Mouse (Mus musculus): ENCODE measurements around the gene Col4a6.
A peak's percentile ranks its signal among the peaks of the same experiment; 100 is the strongest.

Col4a6 gene

DNA sequence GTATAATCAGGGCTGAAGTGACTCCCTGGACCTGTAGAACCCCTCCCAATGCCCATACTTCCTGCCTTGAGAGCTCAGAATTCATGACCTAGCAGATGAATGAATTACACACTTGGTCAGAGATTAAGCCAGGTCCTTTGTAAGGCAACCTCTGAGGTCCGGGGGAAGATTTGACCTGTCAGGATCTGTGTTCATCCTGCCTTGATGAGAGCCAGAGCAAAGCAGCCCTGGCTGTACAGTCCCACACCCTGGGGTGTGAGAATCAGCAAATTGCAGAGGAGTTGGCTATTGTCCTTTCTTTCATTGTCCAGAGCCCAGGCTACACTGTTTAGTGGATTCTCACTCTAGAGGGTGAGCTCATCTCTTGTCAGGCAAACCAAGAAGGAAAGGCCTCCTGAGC lies 207.9 kb downstream of the Col4a6 start:
- no peak for DNase-seq (ENCODE audit: low read depth, low spot score)

DNA sequence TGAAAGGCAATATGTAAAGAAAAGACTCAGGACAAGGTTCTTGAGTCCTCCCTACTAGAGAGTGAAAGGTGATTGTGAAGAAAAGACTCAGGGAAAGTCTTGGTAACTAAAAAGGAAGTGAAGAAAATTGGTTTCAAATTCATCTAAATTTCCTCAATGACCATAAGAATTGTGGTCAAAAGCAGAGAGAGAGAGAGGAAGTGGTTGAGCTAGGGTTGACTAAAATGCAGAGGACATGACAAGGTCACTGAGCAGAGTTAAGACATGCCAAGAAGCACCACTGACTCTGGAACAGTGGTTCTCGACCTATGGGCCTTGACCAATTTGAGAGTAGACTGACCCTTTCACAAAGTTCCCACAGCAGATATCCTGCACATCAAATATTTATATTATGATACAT lies 224.2 kb downstream of the Col4a6 start:
- no peak for DNase-seq (ENCODE audit: low read depth, low spot score)

DNA sequence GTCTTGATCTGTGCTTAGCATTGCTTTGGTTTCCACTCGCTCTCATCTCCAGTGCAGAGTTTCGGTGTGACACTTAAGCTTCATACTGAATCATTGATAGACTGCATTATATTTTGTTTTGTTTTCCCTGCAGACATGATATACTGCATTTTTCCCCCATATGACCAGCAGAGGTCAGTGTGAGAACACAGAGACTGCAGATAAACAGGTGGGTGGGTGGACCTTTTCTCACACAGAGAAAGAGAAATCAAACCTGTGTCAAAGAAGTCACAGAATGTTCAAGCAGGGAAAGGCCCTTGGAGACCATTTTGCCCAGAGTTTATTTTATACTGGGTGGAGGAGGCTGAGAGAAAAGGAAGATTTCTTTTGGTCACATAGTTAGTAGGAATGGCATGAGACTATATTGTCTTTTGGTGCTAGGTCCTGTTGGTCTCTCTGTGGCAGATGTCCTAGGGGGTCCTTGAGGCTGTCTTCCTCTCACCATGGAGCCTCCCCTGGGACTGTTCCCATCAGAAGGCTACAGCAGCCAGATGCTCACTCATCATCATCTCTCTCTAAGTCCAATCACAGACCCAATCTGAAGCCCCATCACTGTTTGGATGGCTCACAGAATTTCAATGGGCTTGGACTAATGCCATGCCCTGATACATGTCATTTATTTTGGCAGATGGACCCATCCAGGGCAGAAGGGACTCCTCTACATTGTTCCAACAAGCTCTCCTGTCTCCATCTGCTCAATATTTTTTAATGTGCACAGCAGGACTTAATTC lies 237.1 kb downstream of the Col4a6 start:
- peak; percentile 14 for DNase-seq (ENCODE audit: low read depth, low spot score)

DNA sequence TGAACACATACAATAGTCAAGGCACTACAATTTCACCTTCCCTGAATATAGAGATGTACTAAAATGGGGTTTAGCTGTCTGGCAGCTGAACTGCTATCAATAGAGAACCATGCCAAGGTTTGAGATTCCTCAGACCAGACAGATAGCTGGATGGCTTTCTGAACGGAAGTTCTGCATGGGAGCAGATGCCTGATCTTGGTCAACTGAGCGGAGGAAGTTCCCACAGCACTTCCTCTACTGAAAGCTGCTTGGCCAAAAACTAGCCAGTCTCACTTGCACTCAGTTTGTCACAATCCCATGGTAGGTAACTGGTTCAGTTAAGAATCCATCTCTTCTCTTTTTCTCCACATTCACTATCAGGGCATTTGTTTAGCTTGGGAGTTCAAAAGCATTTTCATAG lies 245.7 kb downstream of the Col4a6 start:
- no peak for DNase-seq (ENCODE audit: low read depth, low spot score)

DNA sequence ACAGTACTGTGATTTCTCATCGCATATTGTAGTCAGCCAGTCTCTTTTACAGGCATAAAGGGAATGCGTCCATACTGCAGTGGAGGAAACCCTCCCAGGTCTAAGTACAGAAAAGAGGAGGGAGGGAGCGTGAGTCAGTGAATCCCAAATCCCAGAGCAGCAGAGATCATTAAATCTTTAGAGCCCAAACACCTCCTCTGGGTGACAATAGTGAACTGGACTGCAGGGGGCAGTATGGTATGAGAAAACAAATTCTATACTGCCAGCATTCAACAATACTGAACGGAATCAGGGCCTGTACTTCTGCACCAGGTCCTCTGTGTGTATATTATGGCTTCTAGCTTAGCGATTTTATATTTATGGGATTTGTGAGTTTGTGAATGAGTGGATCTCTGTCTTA lies 261.1 kb downstream of the Col4a6 start:
- peak; percentile 8 for DNase-seq (ENCODE audit: low read depth, low spot score)

DNA sequence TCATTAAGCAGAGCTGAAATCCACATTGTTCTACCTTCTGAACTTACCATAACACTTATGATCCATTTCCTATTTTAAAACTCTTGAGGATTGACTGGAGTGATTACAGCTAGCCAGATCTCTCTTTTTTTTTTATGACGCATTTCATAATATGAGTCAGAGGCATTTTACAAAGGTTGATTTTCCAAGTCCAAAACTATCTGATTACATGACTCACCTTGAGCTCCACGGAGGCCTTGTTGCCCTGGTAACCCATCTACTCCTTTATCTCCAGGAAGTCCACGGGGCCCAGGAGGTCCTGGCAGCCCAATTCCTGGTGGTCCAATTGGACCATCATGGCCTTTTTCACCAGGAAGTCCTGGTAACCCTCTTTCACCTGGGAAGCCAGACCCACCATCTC lies 274.9 kb downstream of the Col4a6 start:
- DNase-seq (ENCODE audit: low read depth, low spot score), result no peak

DNA sequence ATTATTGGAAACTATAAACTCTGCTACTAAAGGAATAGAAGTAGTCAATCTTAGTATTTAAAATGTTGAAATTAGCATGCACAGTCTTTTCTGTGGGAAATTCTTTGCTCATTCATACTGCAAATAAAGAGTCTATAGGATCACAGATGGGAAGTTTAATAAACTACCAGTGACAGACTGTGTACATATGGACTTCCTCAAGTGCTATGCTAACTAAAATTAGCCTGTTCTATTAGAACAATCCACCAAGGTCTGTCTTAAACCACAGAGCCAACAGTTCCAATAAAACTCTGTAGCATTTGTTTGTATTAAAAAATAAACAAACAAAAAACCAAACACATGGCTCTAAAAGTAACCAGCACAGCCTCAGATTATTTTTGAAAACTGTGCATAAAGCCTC lies 278.8 kb downstream of the Col4a6 start:
- no peak for DNase-seq (ENCODE audit: low read depth, low spot score)

DNA sequence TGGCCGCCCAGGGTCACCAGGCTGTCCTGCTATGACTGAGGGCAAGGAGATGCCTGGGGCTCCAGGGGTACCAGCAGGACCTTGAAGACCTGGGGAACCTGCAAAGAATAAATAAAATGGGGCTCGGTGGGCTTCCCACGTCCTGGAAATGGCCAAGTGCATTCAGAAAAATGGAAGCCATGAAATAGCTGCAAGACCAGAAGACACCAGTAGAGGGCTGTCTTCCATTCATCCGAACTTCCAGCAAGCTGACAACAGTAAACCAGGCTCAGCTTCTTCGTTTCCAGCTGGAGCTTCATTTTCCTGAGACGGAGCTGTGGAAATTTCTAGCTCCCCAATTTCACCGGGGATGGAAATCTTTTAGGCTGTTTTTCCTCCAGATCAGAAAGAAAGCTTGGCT lies 298.5 kb downstream of the Col4a6 start:
- DNase-seq (ENCODE audit: low read depth, low spot score), result peak; percentile 30

DNA sequence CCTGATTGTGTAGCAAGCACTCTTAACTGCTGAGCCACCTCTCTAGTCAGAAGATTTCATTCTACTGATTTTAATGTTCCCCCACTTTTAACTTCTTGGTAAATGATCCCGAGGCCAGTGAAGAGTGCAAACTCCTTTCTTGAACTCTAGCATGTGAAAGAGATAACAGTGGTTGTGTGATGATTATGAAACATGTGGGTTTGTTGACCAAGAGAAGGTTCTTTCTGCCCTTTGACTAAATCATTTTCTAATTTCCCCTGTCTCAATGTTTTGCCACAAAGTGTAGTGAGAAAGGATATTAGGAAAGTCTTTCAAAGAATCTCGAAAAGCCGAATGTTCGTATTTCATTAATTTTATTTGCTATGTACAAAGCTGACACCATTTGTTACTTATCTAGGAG lies 308.8 kb downstream of the Col4a6 start:
- no peak for DNase-seq (ENCODE audit: low read depth, low spot score)

DNA sequence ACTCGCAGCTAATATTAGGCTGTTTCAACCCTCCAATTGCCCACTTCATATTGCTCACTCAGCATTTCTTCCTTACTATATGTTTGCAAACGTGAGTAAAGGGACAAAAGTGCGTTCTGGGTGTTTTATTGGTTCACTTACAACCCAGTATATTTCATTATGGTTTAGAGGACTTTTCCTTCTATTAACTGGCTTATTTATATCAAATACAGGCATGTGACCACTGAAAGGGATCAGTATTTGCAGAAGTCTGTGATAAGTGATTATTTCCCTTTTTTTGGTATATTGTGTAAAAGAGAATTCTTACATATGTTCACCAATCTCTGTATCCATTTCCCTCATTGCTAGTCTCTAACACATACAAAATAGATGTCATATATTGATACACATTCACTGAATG lies 313.5 kb downstream of the Col4a6 start:
- no peak for DNase-seq (ENCODE audit: low read depth, low spot score)

DNA sequence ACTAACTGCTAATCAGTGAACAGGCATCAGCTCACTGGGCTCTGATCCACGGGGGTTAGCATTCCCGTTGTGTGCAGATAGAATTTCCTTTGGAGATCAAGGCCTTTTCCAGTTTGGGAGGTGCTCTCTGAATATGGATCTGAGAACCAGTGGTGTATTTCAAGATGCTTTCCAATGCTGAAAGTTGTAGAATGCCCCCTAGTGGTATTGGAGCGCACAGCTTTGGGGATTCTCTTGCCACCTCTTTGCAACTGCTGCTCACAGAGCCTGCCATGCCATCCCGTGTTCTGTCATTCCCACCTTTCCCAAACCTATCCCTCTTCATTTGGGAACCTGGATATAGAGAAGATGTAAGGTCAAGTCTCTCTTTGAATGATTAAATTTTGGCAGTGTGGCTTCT lies 315.7 kb downstream of the Col4a6 start:
- DNase-seq (ENCODE audit: low read depth, low spot score), result peak; percentile 4

DNA sequence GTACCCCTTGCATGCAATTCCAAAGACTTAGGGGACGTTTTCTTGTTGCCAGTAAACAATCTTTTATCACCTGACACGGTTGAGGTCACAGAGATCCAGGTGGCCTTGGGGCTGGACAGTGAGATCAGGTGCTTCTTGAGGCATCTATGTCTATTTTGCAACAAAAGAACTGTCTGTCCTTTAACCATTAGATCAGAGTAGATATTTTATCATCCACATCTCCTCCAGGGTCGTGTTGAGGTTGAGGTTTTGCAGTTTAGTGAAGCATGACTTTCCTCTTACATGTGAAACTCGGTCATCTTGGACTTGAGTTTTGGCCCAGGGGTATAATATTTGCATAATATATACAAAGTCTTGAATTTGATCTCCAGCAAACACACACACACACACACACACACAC lies 316.2 kb downstream of the Col4a6 start:
- no peak for DNase-seq (ENCODE audit: low read depth, low spot score)

DNA sequence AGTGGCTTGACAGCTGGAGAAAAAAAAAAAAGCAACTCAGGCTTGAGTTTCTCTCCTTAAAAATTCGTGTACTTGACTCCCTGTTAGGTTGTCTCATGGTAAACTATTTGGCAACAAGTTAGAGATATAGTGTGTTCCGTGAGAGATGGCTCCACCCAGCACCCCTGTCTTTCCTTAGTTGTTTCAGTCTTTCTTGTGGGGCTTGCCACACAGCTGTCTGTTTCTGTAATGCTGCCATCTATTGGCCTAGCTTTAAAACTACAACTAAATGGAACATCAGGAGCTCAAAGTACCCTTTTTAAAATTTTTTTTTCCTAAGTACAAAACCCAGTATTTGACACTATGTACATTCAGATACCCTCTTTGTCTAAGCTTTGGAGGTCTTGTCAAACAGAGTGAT lies 317.2 kb downstream of the Col4a6 start:
- DNase-seq (ENCODE audit: low read depth, low spot score), result peak; percentile 5

DNA sequence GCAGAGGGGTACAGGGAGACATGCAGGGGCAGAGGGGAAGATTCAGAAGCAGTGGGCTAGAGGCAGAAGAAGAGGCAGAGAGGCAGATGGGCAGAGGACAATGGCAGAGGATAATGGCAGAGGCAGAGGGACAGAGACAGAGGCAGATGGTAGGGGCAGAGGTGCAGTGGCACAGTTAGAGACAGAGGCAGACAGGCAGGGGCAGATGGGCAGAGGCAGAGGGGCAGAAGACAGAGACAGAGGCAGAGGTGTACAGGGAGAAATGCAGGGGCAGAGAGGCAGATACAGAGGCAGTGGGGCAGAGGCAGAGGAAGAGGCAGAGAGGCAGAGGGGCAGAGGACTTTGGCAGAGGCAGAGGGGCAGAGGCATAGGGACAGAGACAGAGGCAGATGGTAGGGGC lies 322.7 kb downstream of the Col4a6 start:
- DNase-seq (ENCODE audit: low read depth, low spot score), result no peak

DNA sequence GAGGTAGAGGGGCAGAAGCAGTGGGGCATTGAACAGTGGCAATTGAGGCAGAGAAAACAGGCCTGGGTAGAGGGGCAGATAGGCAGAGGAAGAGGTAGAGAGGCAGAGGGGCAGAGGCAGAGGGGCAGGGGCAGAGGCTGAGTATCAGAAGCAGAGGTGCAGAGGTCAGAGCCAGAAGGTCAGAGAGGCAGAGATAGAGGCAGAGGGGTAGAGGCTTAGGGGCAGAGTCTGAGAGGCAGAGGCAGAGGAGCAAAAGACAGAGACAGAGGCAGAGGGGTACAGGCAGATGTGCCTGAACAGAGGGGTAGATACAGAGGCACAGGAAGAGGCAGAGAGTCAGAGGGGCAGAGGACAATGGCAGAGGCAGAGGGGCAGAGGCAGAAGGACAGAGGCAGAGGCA lies 323.6 kb downstream of the Col4a6 start:
- DNase-seq (ENCODE audit: low read depth, low spot score), result no peak

DNA sequence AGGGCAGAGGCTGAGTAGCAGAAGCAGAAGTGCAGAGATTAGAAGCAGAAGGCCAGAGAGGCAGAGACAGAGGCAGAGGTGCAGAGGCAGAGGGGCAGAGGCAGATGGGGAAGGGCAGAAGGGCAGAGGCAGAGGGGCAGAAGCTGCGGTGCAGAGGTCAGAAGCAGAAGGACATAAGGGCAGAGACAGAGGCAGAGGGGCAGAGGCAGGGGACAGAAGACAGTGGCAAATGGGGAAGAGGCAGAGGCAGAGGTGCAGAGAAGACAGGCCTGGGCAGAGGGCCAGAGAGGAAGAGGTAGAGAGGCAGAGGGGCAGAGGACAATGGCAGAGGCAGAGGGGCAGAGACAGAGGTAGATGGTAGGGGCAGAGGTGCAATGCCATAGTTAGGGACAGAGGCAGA lies 324.2 kb downstream of the Col4a6 start:
- no peak for DNase-seq (ENCODE audit: low read depth, low spot score)

All from embryo, embryonic 11.5 days (tissue).